Mouse (Mus musculus): Measurements from ENCODE around the gene Ppp6r3. TPM values are rescaled to one million over a fixed set of nuclear protein-coding genes. Genes with fewer than 3 reads are reported as not detected.

The Ppp6r3 gene
- polyA plus RNA-seq, 1 experiment from 2014 or later, result 24.6 TPM

DNA sequence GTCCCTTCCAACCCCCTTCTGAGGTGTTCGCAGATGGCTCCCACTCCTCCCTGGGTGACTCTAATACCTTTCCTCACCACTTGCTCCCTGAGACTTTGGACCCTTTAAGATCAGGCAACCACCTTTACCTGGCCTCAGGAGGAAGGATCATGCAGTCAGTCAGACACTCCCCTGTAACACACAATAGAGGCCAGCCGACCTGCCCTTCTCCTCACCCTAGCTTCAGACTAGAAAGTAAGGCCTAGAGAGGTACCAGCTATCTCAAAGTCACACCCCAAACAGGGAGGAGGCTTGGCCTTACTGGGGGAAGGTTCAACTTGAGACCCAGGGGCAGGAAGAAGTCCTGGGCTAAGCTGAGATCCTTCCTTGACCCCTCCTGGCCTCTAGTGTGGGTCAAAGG is 151.3 kb downstream of the Ppp6r3 start:
- Histone ChIP-seq H3K27me3 (ENCODE audit: control insufficient read depth, insufficient read depth, low read depth, low read length) (no peaks in the 10 kb centered on the region), H3K36me3 (ENCODE audit: control insufficient read depth, insufficient read depth) (no peaks in the 10 kb centered on the region), H3K27ac (ENCODE audit: low read length) (no peak overlapping the region), H3K9ac (ENCODE audit: low read depth, low read length) (no peak overlapping the region), H3K4me2 (ENCODE audit: low read depth, low read length) (no peak overlapping the region), H3K9me3 (replicated peaks; ENCODE audit: control insufficient read depth, low read length) (no peaks in the 10 kb centered on the region), H3K4me1 (ENCODE audit: control insufficient read depth, low read depth, low read length) (no peaks in the 10 kb centered on the region; the same call in 1 of the 2 replicates), H3K4me3 (ENCODE audit: low read depth, low read length) (no peak overlapping the region)
- ATAC-seq (ENCODE audit: low read depth), result no peak
- 67% methylated on average over 2 of the region's 2 CpGs for WGBS (ENCODE audit: insufficient replicate concordance)

DNA sequence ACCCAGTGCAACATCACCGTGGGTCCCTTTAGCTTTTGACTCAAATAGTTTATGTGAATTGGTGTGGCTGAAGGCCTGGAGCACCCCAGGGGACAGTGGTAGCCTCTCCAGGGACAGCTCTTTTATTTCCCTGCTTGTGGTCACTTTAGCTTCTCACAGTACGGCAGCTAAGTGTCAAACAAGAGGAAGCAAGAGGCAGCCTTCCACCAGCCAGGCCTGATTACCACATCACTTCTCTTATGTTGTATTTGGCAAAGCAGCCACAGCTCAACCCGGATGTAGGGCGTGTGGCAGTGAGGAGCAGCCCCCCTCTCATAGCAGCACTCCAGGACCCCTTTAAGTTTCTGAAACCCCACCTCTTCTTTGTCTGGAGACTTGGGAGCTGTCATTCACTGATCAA is 152.6 kb downstream of the Ppp6r3 start:
- Histone ChIP-seq H3K27me3 (ENCODE audit: control insufficient read depth, insufficient read depth, low read depth, low read length) (no peaks in the 10 kb centered on the region), H3K4me3 (ENCODE audit: low read depth, low read length) (no peak overlapping the region), H3K9me3 (replicated peaks; ENCODE audit: control insufficient read depth, low read length) (no peaks in the 10 kb centered on the region; the same call in 1 of the 2 replicates), H3K36me3 (ENCODE audit: control insufficient read depth, insufficient read depth) (no peaks in the 10 kb centered on the region), H3K4me2 (ENCODE audit: low read depth, low read length) (no peak overlapping the region), H3K9ac (ENCODE audit: low read depth, low read length) (no peak overlapping the region), H3K4me1 (ENCODE audit: control insufficient read depth, low read depth, low read length) (no peaks in the 10 kb centered on the region; the same call in 1 of the 2 replicates), H3K27ac (ENCODE audit: low read length) (0 out of 2 replicates have a peak overlapping the region, but pooled peaks have one; percentile 5)
- WGBS (ENCODE audit: insufficient replicate concordance), result 26% methylated on average over 4 of the region's 4 CpGs
- ATAC-seq (ENCODE audit: low read depth), result 0 out of 2 replicates have a peak, but pooled peaks have one; percentile 3

DNA sequence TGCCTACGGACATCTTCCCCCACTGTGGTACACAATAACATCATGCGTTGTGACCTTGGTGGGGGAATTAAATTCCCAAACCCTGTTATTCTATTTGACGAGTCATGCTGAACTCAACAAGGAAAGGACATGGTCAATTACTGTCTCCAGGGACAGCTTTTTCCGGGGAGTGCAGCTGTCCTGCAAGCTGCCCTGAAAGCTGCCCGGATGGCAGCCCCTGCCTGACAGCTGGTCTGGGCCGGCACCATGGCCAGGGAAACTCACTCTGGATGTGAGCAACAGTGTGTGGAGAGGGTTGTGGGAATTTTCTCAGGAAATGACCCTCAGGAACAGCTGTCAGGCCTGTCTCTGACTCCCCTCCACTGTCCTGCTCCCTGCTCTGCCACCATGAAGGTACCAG is 153.1 kb downstream of the Ppp6r3 start:
- Histone ChIP-seq H3K4me2 (ENCODE audit: low read depth, low read length) (no peak overlapping the region), H3K27me3 (ENCODE audit: control insufficient read depth, insufficient read depth, low read depth, low read length) (no peaks in the 10 kb centered on the region), H3K27ac (ENCODE audit: low read length) (no peak overlapping the region; the same call in 1 of the 2 replicates), H3K9ac (ENCODE audit: low read depth, low read length) (no peak overlapping the region), H3K9me3 (replicated peaks; ENCODE audit: control insufficient read depth, low read length) (no peaks in the 10 kb centered on the region; the same call in 1 of the 2 replicates), H3K36me3 (ENCODE audit: control insufficient read depth, insufficient read depth) (no peaks in the 10 kb centered on the region), H3K4me1 (ENCODE audit: control insufficient read depth, low read depth, low read length) (no peaks in the 10 kb centered on the region; the same call in 1 of the 2 replicates), H3K4me3 (ENCODE audit: low read depth, low read length) (no peak overlapping the region)
- 72% methylated on average over 6 of the region's 6 CpGs for WGBS (ENCODE audit: insufficient replicate concordance)
- no peak for ATAC-seq (ENCODE audit: low read depth)

DNA sequence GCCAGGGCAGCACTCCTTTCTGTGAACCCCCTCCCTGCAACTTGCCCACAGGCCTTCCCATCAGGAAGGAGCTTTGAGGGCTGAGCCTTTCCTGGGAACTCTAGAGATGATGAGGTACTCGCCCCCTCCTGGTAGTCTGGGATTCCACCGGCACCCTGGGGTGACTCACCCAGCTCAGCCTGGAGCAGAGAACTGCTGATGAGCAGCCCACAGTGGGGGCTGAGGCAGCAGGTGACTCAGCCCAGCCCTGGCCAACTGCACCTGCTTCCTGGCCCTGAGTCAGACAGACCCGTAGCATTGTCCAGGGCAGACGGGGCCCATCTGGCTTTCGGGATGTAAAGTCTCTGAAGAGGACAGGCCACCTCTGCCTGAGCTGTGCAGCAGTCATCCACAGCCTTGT is 156.3 kb downstream of the Ppp6r3 start:
- no peak for ATAC-seq (ENCODE audit: low read depth)
- no peaks in the 10 kb centered on the region for H3K36me3 ChIP-seq (ENCODE audit: control insufficient read depth, insufficient read depth)

DNA sequence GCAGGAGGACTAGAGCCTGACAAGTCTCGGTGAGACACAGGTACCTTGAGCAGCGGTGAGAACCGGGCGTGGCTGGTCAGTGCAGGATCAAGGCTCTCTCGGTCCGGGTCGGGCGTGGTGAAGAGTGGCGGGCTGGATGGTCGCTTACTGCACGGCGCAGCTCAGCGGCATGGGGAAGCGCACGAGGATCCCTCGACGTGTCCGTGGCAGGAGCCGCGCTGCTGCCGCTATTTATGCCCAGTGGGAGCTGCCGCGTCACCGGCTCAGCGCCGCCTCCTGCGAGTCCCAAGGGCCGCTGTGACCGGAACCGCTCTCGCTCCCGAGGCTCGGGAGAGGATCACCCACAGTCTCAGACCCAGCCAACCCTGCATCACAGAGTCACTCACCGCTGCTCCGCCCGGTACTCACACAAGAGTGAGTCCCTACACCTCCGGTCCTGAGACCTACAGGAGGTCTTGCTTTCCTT is 161.2 kb downstream of the Ppp6r3 start, which contains the start of gene Gal:
Gene Gal (minus strand): TSS at position 277 of the 466 bp plus-strand sequence.
- H3K9ac ChIP-seq (ENCODE audit: low read depth, low read length), result no peak within 1 kb of the TSS

More for the DNA sequence above, 156.3 kb downstream of the Ppp6r3 start:
- no peak overlapping the region for H3K4me3 ChIP-seq (ENCODE audit: low read depth, low read length)
- H3K27ac ChIP-seq (ENCODE audit: low read length), result no peak overlapping the region
- WGBS (ENCODE audit: insufficient replicate concordance), result 53% methylated on average over 5 of the region's 5 CpGs
- H3K9me3 ChIP-seq (replicated peaks; ENCODE audit: control insufficient read depth, low read length), result no peaks in the 10 kb centered on the region; the same call in 1 of the 2 replicates
- H3K4me2 ChIP-seq (ENCODE audit: low read depth, low read length), result no peak overlapping the region
- H3K4me1 ChIP-seq (ENCODE audit: control insufficient read depth, low read depth, low read length), result no peaks in the 10 kb centered on the region; the same call in 1 of the 2 replicates
- no peak overlapping the region for H3K9ac ChIP-seq (ENCODE audit: low read depth, low read length)
- peaks cover 12% of the 10 kb centered on the region for H3K27me3 ChIP-seq (ENCODE audit: control insufficient read depth, insufficient read depth, low read depth, low read length)

DNA sequence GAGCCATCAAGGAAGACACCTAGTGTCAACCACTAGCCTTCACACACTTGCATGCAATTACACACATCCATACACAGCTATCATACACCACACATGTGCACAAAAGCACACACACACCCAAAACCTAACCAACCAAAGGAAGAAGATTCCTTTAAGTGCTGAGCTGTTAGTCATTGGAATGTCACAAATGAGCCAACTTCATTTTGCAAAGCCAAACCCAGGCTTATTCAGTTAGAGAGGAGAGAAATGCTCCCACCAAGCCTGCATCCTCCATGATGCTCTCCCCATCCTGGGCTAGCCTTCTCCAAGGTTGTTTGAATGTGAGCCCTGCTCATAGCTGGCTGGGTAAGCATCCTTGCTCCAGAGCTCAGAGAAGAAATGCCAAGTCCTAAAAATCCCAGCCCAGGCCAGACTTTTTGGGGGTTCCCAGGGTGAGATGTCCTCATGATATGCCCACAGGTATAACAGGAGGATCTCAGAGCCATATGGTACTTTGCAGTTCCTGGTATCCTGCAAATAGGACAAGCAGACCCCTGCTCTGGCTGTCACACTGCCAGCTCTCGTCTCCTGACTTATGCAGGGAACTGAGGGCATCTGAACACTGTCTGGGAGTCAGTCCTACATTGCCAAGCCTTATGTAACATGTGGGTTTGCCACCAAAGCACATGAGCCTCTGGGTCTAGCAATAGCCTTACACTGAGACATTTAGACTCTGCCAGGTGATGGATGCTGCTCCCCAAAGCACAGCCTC is 169.8 kb downstream of the Ppp6r3 start:
- ATAC-seq (ENCODE audit: low read depth), result no peak
- no peaks in the 10 kb centered on the region for H3K4me1 ChIP-seq (ENCODE audit: control insufficient read depth, low read depth, low read length)
- no peak overlapping the region for H3K27ac ChIP-seq (ENCODE audit: low read length)
- no peaks in the 10 kb centered on the region for H3K9me3 ChIP-seq (replicated peaks; ENCODE audit: control insufficient read depth, low read length)
- H3K4me2 ChIP-seq (ENCODE audit: low read depth, low read length), result no peak overlapping the region
- H3K4me3 ChIP-seq (ENCODE audit: low read depth, low read length), result no peak overlapping the region
- no peaks in the 10 kb centered on the region for H3K36me3 ChIP-seq (ENCODE audit: control insufficient read depth, insufficient read depth)
- no peak overlapping the region for H3K9ac ChIP-seq (ENCODE audit: low read depth, low read length)
- no peaks in the 10 kb centered on the region for H3K27me3 ChIP-seq (ENCODE audit: control insufficient read depth, insufficient read depth, low read depth, low read length)
- 42% methylated on average over 1 of the region's 1 CpGs for WGBS (ENCODE audit: insufficient replicate concordance)

More for the DNA sequence above, 161.2 kb downstream of the Ppp6r3 start, which contains the start of gene Gal:
- peak within 1 kb of the TSS; percentile 38 for H3K4me2 ChIP-seq (ENCODE audit: low read depth, low read length)
- H3K4me1 ChIP-seq (ENCODE audit: control insufficient read depth, low read depth, low read length), result no peaks in the 10 kb centered on the region; the same call in 1 of the 2 replicates
- no peak for ATAC-seq (ENCODE audit: low read depth)
- WGBS (ENCODE audit: insufficient replicate concordance), result 1% methylated on average over 37 of the region's 37 CpGs
- H3K4me3 ChIP-seq (ENCODE audit: low read depth, low read length), result peak within 1 kb of the TSS; percentile 18
- H3K27me3 ChIP-seq (ENCODE audit: control insufficient read depth, insufficient read depth, low read depth, low read length), result peaks cover 28% of the 10 kb centered on the region
- no peak within 1 kb of the TSS for H3K27ac ChIP-seq (ENCODE audit: low read length)
- no peaks in the 10 kb centered on the region; the same call in 1 of the 2 replicates for H3K9me3 ChIP-seq (replicated peaks; ENCODE audit: control insufficient read depth, low read length)
- no peaks in the 10 kb centered on the region for H3K36me3 ChIP-seq (ENCODE audit: control insufficient read depth, insufficient read depth)

Other genes starting within 250 kb of the Ppp6r3 start
- 0.21 and 0.29 TPM in 2 replicates for gene Tesmin, start 186.9 kb downstream of the Ppp6r3 start, polyA plus RNA-seq (2015; fragmentation: Nextera tagmentation; extraction: Ambion mirVana)
- not detected in 2 replicates for gene Gal, start 161.2 kb downstream of the Ppp6r3 start, polyA plus RNA-seq (2015; fragmentation: Nextera tagmentation; extraction: Ambion mirVana)
- gene Lrp5, start 110.8 kb upstream of the Ppp6r3 start, polyA plus RNA-seq (2015; fragmentation: Nextera tagmentation; extraction: Ambion mirVana), result 2.2 and 2.7 TPM in 2 replicates
- gene 1810055G02Rik, start 132.5 kb upstream of the Ppp6r3 start, polyA plus RNA-seq (2015; fragmentation: Nextera tagmentation; extraction: Ambion mirVana), result 15.8 and 16.5 TPM in 2 replicates
- gene Kmt5b, start 191.7 kb upstream of the Ppp6r3 start, polyA plus RNA-seq (2015; fragmentation: Nextera tagmentation; extraction: Ambion mirVana), result 6.7 and 7.4 TPM in 2 replicates

All from liver, embryonic 16.5 days (tissue).